Mouse (Mus musculus) olfactory bulb, adult 2 months (tissue): ENCODE data around the gene Ift88. TPM values are rescaled to one million over a fixed set of nuclear protein-coding genes. Genes with fewer than 3 reads are reported as not detected.

Experiments used
- H3K27ac ChIP-seq: fragments of 200-500 bp; 2 replicates; pipeline ENCODE4 v1.5.1; 2012; ENCODE audit warnings: low read depth, low read length; ENCODE audit not compliant: insufficient read depth
- H3K4me1 ChIP-seq: fragments of 200-500 bp; 2 replicates; pipeline ENCODE4 v1.6.1; 2012; ENCODE audit warnings: low read length; ENCODE audit not compliant: control insufficient read depth, insufficient read depth
- H3K4me3 ChIP-seq: fragments of 200-500 bp; 2 replicates; pipeline ENCODE4 v1.5.1; 2012; ENCODE audit warnings: mild to moderate bottlenecking, low read depth, low read length, moderate library complexity; ENCODE audit not compliant: insufficient read depth
- CTCF ChIP-seq: fragments of 200-500 bp; IDR thresholded peaks from 2 replicates; pipeline ENCODE4 v1.5.1; 2012; ENCODE audit warnings: low read depth, mild to moderate bottlenecking, low read length, moderate library complexity; ENCODE audit not compliant: insufficient read depth
- POLR2A ChIP-seq: fragments of 200-500 bp; IDR thresholded peaks from 2 replicates; pipeline ENCODE4 v1.6.1; 2012; ENCODE audit warnings: mild to moderate bottlenecking, low read depth, low read length, moderate library complexity; ENCODE audit not compliant: insufficient read depth
- WGBS: fragments of 180-500 bp; shearing (Covaris S2); methylation state at CpG from one replicate; pipeline ENCODE4 v1.1.7; 2018; 5-methylcytosine and 5-hydroxymethylcytosine counted together
- polyA plus RNA-seq: library from polyadenylated mRNA; stranded (reverse); fragments of >200 nt; gene quantifications from 2 replicates; pipeline ENCODE4 v1.2.4, GENCODE M21; 2012; ENCODE audit warnings: low replicate concordance; ENCODE audit not compliant: missing spikeins, insufficient read depth, insufficient read length

Gene Ift88
- polyA plus RNA-seq, 1 experiment: not detected

- no peak overlapping the region for H3K4me3 ChIP-seq
- H3K4me1 ChIP-seq: peaks cover 17% of the 10 kb centered on the region
- WGBS: 72% methylated on average over 5 of the region's 5 CpGs
- H3K27ac ChIP-seq: no peak overlapping the region
- TF ChIP-seq POLR2A (no peak), CTCF (no peak)
Measured at GRCm38 (mm10) chr14:57547062-57547461, 123.2 kb downstream of the Ift88 start.

DNA sequence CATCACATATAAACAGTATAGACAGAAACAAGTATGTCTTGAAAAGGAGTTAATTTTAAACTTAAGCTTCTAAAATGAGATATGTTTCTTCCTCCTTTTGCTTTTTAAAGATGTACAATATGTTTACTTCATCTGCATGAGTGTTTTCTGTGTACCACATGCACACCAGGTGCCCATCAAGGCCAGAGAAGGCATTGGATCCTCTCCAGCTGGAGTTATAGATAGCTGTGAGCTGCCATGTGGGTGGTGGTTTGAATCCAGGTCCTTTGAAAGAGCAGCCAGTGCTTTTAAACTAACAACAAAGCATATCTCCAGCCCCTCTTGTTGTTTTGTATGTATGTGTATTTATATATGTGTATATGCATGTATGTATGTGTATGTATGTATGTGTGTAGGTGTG lies 129.1 kb downstream of the Ift88 start:
- Histone ChIP-seq H3K27ac (no peak overlapping the region), H3K4me1 (peaks cover 6% of the 10 kb centered on the region; the same call in 1 of the 2 replicates), H3K4me3 (no peak overlapping the region)
- TF ChIP-seq POLR2A (no peak), CTCF (no peak)

DNA sequence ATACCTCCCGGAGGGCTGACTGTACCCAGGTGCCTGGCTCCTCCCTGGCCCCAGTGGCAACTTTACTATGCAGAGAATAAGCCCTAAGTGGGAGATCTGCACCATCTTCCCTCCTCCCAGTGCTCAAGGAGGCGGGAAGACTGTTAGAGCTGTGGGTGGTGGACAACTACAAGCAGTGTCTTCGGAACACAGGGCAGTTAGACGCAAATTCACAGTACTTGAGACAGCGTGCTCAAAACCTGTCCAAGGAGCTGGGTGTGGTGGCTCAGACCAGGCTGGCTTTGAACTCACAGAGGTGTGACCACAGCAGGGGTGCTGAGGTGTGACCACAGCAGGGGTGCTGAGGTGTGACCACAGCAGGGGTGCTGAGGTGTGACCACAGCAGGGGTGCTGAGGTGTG lies 130.6 kb downstream of the Ift88 start:
- Histone ChIP-seq H3K27ac (no peak overlapping the region), H3K4me3 (no peak overlapping the region), H3K4me1 (peaks cover 4% of the 10 kb centered on the region; the same call in 1 of the 2 replicates)
- 64% methylated on average over 5 of the region's 5 CpGs for WGBS
- TF ChIP-seq POLR2A (no peak), CTCF (no peak)

GRCm38 (mm10) chr14:57555471-57556070 lies 131.7 kb downstream of the Ift88 start:
- no peak for TF ChIP-seq POLR2A
- TF ChIP-seq CTCF: no peak
- H3K4me3 ChIP-seq: no peak overlapping the region
- H3K4me1 ChIP-seq: peaks cover 4% of the 10 kb centered on the region; the same call in 1 of the 2 replicates
- WGBS: 67% methylated on average over 7 of the region's 7 CpGs
- no peak overlapping the region for H3K27ac ChIP-seq

GRCm38 (mm10) chr14:57556922-57557321 lies 133.1 kb downstream of the Ift88 start:
- Histone ChIP-seq H3K4me3 (no peak overlapping the region), H3K4me1 (peaks cover 4% of the 10 kb centered on the region; the same call in 1 of the 2 replicates), H3K27ac (no peak overlapping the region)
- no peak for TF ChIP-seq CTCF
- TF ChIP-seq POLR2A: no peak
- WGBS: 85% methylated on average over 1 of the region's 1 CpGs

GRCm38 (mm10) chr14:57565626-57566025 lies 141.8 kb downstream of the Ift88 start:
- Histone ChIP-seq H3K27ac (no peak overlapping the region), H3K4me1 (no peaks in the 10 kb centered on the region; the same call in 1 of the 2 replicates), H3K4me3 (no peak overlapping the region)
- WGBS: 93% methylated on average over 6 of the region's 6 CpGs
- TF ChIP-seq POLR2A (no peak), CTCF (no peak)

Other genes starting within 250 kb of the Ift88 start
- not detected in 2 replicates for gene Cryl1, start 25.5 kb upstream of the Ift88 start, polyA plus RNA-seq
- gene Il17d, start 100.7 kb downstream of the Ift88 start, polyA plus RNA-seq: not detected in 2 replicates
- gene Eef1akmt1, start 147.6 kb downstream of the Ift88 start, polyA plus RNA-seq: not detected in 2 replicates
- gene Xpo4, start 241.4 kb downstream of the Ift88 start, polyA plus RNA-seq: not detected in 2 replicates